Mouse (Mus musculus): Measurements from ENCODE around the gene Ubqln1. TPM values are rescaled to one million over a fixed set of nuclear protein-coding genes. Genes with fewer than 3 reads are reported as not detected.

Ubqln1 gene
- total RNA-seq, 2 experiments from 2014 or later: 48.8 to 53.6 TPM

- DNase-seq: no peak
These were observed 14.1 kb downstream of the Ubqln1 start for GRCm38 (mm10) chr13:58201343-58201742.

GRCm38 (mm10) chr13:58197981-58198640, 17.3 kb downstream of the Ubqln1 start:
- DNase-seq: no peak

- no peak for DNase-seq
These were observed 18.2 kb downstream of the Ubqln1 start for GRCm38 (mm10) chr13:58197211-58197610.

GRCm38 (mm10) chr13:58194908-58195307, 20.5 kb downstream of the Ubqln1 start:
- DNase-seq: no peak

- no peak for DNase-seq
These were observed 22.2 kb downstream of the Ubqln1 start for GRCm38 (mm10) chr13:58193221-58193620.

GRCm38 (mm10) chr13:58192146-58192545, 23.3 kb downstream of the Ubqln1 start:
- DNase-seq: no peak

GRCm38 (mm10) chr13:58191516-58191915, 23.9 kb downstream of the Ubqln1 start:
- no peak for DNase-seq

- no peak for DNase-seq
These were observed 26.0 kb downstream of the Ubqln1 start for GRCm38 (mm10) chr13:58189473-58189872.

GRCm38 (mm10) chr13:58188412-58188811, 27.0 kb downstream of the Ubqln1 start:
- DNase-seq: peak; percentile 90

- no peak for DNase-seq
These were observed 27.7 kb downstream of the Ubqln1 start for GRCm38 (mm10) chr13:58187751-58188150.

GRCm38 (mm10) chr13:58186281-58186680, 29.2 kb downstream of the Ubqln1 start:
- no peak for DNase-seq

- DNase-seq: no peak
These were observed 31.3 kb downstream of the Ubqln1 start for GRCm38 (mm10) chr13:58184111-58184510.

GRCm38 (mm10) chr13:58181607-58182551, 33.6 kb downstream of the Ubqln1 start:
- DNase-seq: no peak

GRCm38 (mm10) chr13:58177511-58178208, 37.8 kb downstream of the Ubqln1 start:
- peak; percentile 100 for DNase-seq

GRCm38 (mm10) chr13:58176105-58176504, 39.3 kb downstream of the Ubqln1 start:
- DNase-seq: no peak

GRCm38 (mm10) chr13:58168119-58168518, 47.3 kb downstream of the Ubqln1 start:
- no peak for DNase-seq

- DNase-seq: no peak
These were observed 52.1 kb downstream of the Ubqln1 start for GRCm38 (mm10) chr13:58163343-58163742.

- DNase-seq: no peak
These were observed 54.7 kb downstream of the Ubqln1 start for GRCm38 (mm10) chr13:58160761-58161160.

- DNase-seq: peak; percentile 88
These were observed 57.1 kb downstream of the Ubqln1 start for GRCm38 (mm10) chr13:58158099-58158912.

- peak; percentile 91 for DNase-seq
These were observed 57.9 kb downstream of the Ubqln1 start, which contains the start of gene Idnk for GRCm38 (mm10) chr13:58157447-58158098. TSS of gene Idnk (plus strand) at chr13:58157649.

- no peak for DNase-seq
These were observed 58.4 kb downstream of the Ubqln1 start for GRCm38 (mm10) chr13:58157036-58157435.
